Mouse (Mus musculus) midbrain, embryonic 11.5 days (tissue): ENCODE results near the gene Ddah1. TPM values are rescaled to one million over a fixed set of nuclear protein-coding genes. Genes with fewer than 3 reads are reported as not detected.

Experiments
- ATAC-seq: fragments of 200-750 bp; cut with Nextera tagmentation; 2 replicates; pipeline ENCODE4 v1.8.0; 2017; ENCODE audit warnings: moderate TSS enrichment, moderate library complexity; ENCODE audit not compliant: low FRiP score
- DNase-seq: peaks from one replicate; pipeline ENCODE4 v3.0.0; 2015; ENCODE audit warnings: low spot score; ENCODE audit errors: missing footprints
- H3K27ac ChIP-seq: fragments of 300-500 bp; sonication (generic); 2 replicates; pipeline ENCODE4 v1.5.1; 2014; ENCODE audit warnings: low read depth, low read length
- H3K27me3 ChIP-seq: fragments of 300-500 bp; sonication (generic); 2 replicates; pipeline ENCODE4 v1.6.1; 2014; ENCODE audit warnings: mild to moderate bottlenecking, low read length, moderate library complexity, mixed read lengths; ENCODE audit not compliant: control insufficient read depth, insufficient read depth
- H3K36me3 ChIP-seq: fragments of 300-500 bp; sonication (generic); 2 replicates; pipeline ENCODE4 v1.6.1; 2014; ENCODE audit warnings: mild to moderate bottlenecking, low read length, moderate library complexity, mixed read lengths; ENCODE audit not compliant: control insufficient read depth, insufficient read depth
- H3K4me1 ChIP-seq: fragments of 300-500 bp; sonication (generic); 2 replicates; pipeline ENCODE4 v1.6.1; 2014; ENCODE audit warnings: low read length; ENCODE audit not compliant: control insufficient read depth, insufficient read depth
- H3K4me2 ChIP-seq: fragments of 300-500 bp; sonication (generic); 2 replicates; pipeline ENCODE4 v1.6.1; 2014; ENCODE audit warnings: mild to moderate bottlenecking, moderate library complexity
- H3K4me3 ChIP-seq: fragments of 300-500 bp; sonication (generic); 2 replicates; pipeline ENCODE4 v1.5.1; 2014; ENCODE audit warnings: low read depth, low read length
- H3K9ac ChIP-seq: fragments of 300-500 bp; sonication (generic); 2 replicates; pipeline ENCODE4 v1.6.1; 2014; ENCODE audit warnings: low read length
- H3K9me3 ChIP-seq: fragments of 300-500 bp; sonication (generic); 2 replicates; pipeline ENCODE4 v1.6.1; 2016; ENCODE audit warnings: low read length; ENCODE audit not compliant: control insufficient read depth
- WGBS: fragments of 180-500 bp; shearing (Covaris S2); extraction: QIAGEN DNeasy Blood & Tissue Kit; methylation state at CpG from one replicate; pipeline ENCODE4 v1.1.7; 2014; 5-methylcytosine and 5-hydroxymethylcytosine counted together
- polyA plus RNA-seq: library from polyadenylated mRNA; unstranded; fragments of >200 nt; fragmentation: Nextera tagmentation; extraction: Ambion mirVana; gene quantifications from 2 replicates; pipeline ENCODE4 v1.2.1, GENCODE M21; 2014

Gene Ddah1
- polyA plus RNA-seq, 1 experiment from 2014 or later: 26.8 TPM

GRCm38 (mm10) chr3:145854427-145854826 is 96.0 kb downstream of the Ddah1 start:
- Histone ChIP-seq H3K9me3 (no peaks in the 10 kb centered on the region), H3K4me2 (no peak overlapping the region), H3K27me3 (no peaks in the 10 kb centered on the region), H3K27ac (peak overlapping the region; percentile 28; the same call in 1 of the 2 replicates), H3K9ac (no peak overlapping the region), H3K36me3 (no peaks in the 10 kb centered on the region), H3K4me1 (no peaks in the 10 kb centered on the region), H3K4me3 (no peak overlapping the region)
- 56% methylated on average over 5 of the region's 5 CpGs for WGBS
- peak; percentile 84 for ATAC-seq
- no peak for DNase-seq

- no peak for ATAC-seq
- Histone ChIP-seq H3K9ac (no peak overlapping the region), H3K4me2 (no peak overlapping the region), H3K4me3 (no peak overlapping the region), H3K4me1 (no peaks in the 10 kb centered on the region), H3K9me3 (no peaks in the 10 kb centered on the region), H3K27ac (no peak overlapping the region), H3K27me3 (no peaks in the 10 kb centered on the region), H3K36me3 (no peaks in the 10 kb centered on the region)
- DNase-seq: no peak
- WGBS: 88% methylated on average over 6 of the region's 6 CpGs
These were observed 96.8 kb downstream of the Ddah1 start for GRCm38 (mm10) chr3:145855299-145855698.

GRCm38 (mm10) chr3:145858388-145858787 is 99.9 kb downstream of the Ddah1 start:
- Histone ChIP-seq H3K9ac (no peak overlapping the region), H3K4me1 (no peaks in the 10 kb centered on the region), H3K27me3 (no peaks in the 10 kb centered on the region), H3K9me3 (no peaks in the 10 kb centered on the region), H3K4me3 (no peak overlapping the region), H3K4me2 (no peak overlapping the region), H3K27ac (no peak overlapping the region), H3K36me3 (no peaks in the 10 kb centered on the region)
- 91% methylated on average over 5 of the region's 5 CpGs for WGBS
- ATAC-seq: no peak
- no peak for DNase-seq

DNA sequence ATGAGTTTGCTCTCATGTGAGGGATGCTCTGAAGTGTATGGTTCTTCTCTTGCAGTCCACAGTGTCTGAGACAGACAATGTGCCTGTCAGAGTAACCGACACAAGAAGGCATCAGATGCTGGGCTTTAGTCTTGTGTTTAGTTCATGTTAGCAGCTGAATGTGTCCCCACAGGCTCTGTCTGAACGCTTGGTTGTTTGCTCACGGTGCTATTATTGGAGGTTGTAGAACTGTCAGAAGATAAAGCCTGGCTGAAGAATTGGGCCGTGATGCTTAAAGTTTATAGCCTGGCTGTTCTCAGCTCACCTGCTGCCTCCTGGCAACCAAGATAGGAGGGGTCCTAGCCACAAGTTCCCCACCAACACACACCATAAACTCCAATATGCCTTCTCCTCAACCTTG is 104.0 kb downstream of the Ddah1 start:
- ATAC-seq: no peak
- no peaks in the 10 kb centered on the region for H3K27me3 ChIP-seq

DNA sequence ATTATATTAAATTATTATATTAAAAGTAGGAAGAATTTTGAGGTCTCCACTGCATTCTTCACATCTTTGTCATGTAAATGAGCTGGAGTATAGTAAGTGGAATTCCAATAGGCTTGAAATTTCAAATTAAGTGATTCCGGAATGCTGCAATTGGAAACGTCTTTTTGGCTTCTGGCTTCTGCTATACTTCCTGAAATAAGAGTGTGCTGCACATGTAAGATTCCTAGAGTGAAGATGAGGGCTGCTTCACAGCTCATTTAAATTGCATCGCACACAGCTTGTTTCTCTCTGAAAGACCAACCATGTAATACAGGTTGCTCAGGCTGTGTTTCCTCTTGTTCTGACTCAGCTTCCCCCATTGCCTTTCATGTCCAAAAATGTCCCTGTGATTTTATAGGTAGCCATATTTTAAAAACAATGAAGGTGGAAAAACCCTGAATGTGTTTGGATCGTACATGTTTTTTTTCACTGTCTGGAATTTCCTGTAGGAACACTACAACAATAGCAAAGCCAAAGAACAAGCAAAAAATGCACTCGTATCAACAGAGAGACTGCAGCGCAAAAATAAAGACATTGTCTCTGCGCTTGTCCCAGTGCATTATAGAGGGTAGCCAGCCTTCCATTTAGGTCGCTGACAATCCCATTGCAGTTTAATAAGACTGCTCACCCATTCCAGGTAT is 105.7 kb downstream of the Ddah1 start:
- no peaks in the 10 kb centered on the region for H3K36me3 ChIP-seq
- H3K9me3 ChIP-seq: no peaks in the 10 kb centered on the region
- H3K27ac ChIP-seq: no peak overlapping the region
- H3K9ac ChIP-seq: no peak overlapping the region
- no peaks in the 10 kb centered on the region for H3K27me3 ChIP-seq
- no peak for DNase-seq
- H3K4me3 ChIP-seq: no peak overlapping the region
- ATAC-seq: no peak
- no peak overlapping the region for H3K4me2 ChIP-seq
- WGBS: 82% methylated on average over 8 of the region's 8 CpGs
- peaks cover 2% of the 10 kb centered on the region; the same call in 1 of the 2 replicates for H3K4me1 ChIP-seq

More for the DNA sequence above, 104.0 kb downstream of the Ddah1 start:
- Histone ChIP-seq H3K27ac (no peak overlapping the region), H3K9ac (no peak overlapping the region), H3K36me3 (no peaks in the 10 kb centered on the region), H3K9me3 (no peaks in the 10 kb centered on the region), H3K4me1 (peaks cover 2% of the 10 kb centered on the region; the same call in 1 of the 2 replicates), H3K4me2 (no peak overlapping the region), H3K4me3 (no peak overlapping the region)
- no peak for DNase-seq
- 80% methylated on average over 4 of the region's 4 CpGs for WGBS

DNA sequence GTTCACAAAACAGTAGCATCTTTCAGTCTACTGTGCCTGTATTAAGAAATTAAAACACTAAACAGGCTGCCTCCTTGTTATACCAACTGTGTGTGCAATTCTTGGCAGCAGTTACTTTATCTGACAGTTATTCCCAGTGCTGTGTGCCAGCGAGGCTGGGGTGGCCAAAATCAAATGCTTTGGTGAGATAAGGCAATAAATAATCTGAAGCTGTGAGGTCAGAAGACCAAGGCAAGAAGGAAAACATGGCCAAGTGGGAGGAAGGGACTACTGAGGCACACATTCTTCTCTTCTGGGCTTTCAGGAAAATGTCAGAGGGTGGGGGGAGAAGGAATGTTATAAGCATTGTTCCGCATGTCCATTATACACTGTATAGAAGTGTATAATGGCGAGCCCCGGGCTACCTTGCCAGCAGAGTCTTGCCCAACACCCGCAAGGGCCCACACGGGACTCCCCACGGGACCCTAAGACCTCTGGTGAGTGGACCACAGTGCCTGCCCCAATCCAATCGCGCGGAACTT is 106.3 kb downstream of the Ddah1 start:
- peaks cover 2% of the 10 kb centered on the region; the same call in 1 of the 2 replicates for H3K4me1 ChIP-seq
- 92% methylated on average over 6 of the region's 10 CpGs for WGBS
- H3K9me3 ChIP-seq: no peaks in the 10 kb centered on the region
- no peak overlapping the region for H3K9ac ChIP-seq
- no peak for ATAC-seq
- no peak overlapping the region for H3K4me3 ChIP-seq
- H3K4me2 ChIP-seq: no peak overlapping the region
- no peaks in the 10 kb centered on the region for H3K36me3 ChIP-seq
- H3K27ac ChIP-seq: no peak overlapping the region
- no peak for DNase-seq
- H3K27me3 ChIP-seq: no peaks in the 10 kb centered on the region

GRCm38 (mm10) chr3:145872680-145873079 is 114.2 kb downstream of the Ddah1 start:
- Histone ChIP-seq H3K27ac (no peak overlapping the region), H3K9me3 (no peaks in the 10 kb centered on the region), H3K4me2 (no peak overlapping the region), H3K27me3 (peaks cover 3% of the 10 kb centered on the region; the same call in 1 of the 2 replicates), H3K36me3 (no peaks in the 10 kb centered on the region), H3K4me3 (no peak overlapping the region), H3K9ac (no peak overlapping the region), H3K4me1 (no peaks in the 10 kb centered on the region)
- DNase-seq: no peak
- no peak for ATAC-seq
- WGBS: 90% methylated on average over 9 of the region's 9 CpGs

DNA sequence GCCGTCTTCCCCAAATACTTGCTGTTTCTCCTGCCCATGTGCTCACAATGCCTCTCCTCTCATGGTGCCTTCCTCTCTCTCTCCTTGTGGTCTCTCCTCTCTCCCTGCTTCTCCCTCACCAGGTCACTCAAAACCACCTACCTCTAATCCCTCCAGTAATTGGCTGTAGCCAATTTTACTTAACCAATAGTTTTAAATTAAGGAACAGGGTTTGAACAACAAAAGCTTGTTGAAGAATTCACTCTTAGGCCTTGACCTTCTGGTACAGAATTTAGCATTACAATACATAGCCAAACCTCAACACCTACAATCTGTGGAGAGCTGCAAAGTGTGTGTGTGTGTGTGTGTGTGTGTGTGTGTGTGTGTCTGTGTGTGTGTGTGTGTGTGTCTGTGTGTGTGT is 114.8 kb downstream of the Ddah1 start:
- WGBS: 72% methylated on average over 1 of the region's 1 CpGs
- H3K27ac ChIP-seq: no peak overlapping the region
- H3K9me3 ChIP-seq: no peaks in the 10 kb centered on the region
- ATAC-seq (no peak), DNase-seq (no peak)
- H3K27me3 ChIP-seq: peaks cover 5% of the 10 kb centered on the region; the same call in 1 of the 2 replicates
- H3K36me3 ChIP-seq: no peaks in the 10 kb centered on the region
- H3K4me3 ChIP-seq: no peak overlapping the region
- no peak overlapping the region for H3K9ac ChIP-seq
- no peak overlapping the region for H3K4me2 ChIP-seq
- no peaks in the 10 kb centered on the region for H3K4me1 ChIP-seq

- H3K4me1 ChIP-seq: no peaks in the 10 kb centered on the region
- H3K27ac ChIP-seq: no peak overlapping the region
- DNase-seq: no peak
- WGBS: 90% methylated on average over 4 of the region's 4 CpGs
- no peaks in the 10 kb centered on the region for H3K36me3 ChIP-seq
- peaks cover 5% of the 10 kb centered on the region; the same call in 1 of the 2 replicates for H3K27me3 ChIP-seq
- no peak for ATAC-seq
- no peaks in the 10 kb centered on the region for H3K9me3 ChIP-seq
- H3K9ac ChIP-seq: no peak overlapping the region
- H3K4me2 ChIP-seq: no peak overlapping the region
- no peak overlapping the region for H3K4me3 ChIP-seq
These were observed 115.7 kb downstream of the Ddah1 start for GRCm38 (mm10) chr3:145874126-145874525.
